Mouse (Mus musculus): ENCODE results near the gene Mycn.
A peak's percentile ranks its signal among the peaks of the same experiment; 100 is the strongest.

Mycn gene

DNA sequence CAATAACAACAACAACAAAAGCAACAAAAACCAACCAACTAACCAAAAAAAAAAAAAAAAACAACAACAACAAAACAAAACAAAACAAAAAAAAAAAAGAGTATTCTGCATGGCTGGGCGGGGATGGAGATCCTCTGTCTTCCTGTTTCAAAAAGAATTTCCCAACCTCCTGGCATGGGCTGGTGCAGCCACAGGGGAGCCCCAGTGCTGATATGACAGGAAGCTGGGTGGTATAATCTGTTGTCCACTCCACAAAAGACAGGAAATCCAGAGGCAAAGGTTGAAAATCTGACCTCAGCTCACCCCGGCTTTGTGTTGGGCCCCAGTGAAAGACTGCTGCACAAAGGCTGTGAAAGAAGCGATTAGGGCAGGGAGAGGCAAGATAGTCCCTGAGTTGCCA, 17.3 kb downstream of the Mycn start:
- no peak for DNase-seq (ENCODE audit: low spot score)

DNA sequence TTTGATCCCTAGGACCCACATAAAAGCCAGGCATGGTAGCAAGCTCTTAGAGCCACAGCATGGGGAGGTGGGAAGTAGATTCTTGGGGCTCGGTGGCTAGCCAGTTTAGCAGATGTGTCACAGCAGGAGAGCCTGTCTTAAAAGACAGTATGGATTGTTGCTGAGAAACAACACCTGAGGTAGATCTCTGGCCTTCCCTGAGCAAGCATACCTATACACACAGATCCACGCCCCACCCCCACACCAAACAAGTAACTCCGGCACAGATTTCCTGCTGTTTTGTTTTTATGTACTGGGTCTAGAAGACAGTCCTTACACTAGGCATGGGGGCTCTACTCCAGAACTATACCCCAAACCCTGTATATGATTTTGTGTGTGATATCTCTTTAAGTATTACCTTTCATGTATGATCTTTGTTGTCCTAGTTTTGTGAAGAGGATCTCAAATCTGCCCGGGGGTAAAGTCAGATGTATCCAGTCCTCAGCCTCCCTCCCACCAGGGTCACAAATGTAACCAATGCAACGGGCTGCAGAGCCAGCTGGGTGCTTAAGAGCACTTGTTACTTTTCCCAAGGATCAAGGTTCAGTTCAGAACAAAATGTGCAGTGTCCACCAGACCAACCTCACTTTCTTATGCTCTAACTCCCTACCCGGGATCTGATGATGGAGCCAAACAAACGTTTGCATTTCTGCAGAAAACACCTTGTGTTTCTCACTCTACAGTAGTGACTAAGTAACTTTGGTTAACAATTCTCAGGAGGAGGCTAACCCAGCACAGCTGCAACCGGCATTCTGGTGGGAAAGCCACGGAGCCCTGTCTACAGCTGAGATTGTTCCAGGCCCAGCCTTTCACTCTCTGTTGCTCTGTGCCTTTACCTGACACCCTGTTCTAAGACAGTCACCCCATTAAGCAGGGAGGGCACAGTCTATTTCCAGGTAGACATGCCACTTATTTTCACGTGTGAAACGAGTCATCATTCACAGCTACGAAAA, 21.3 kb downstream of the Mycn start:
- no peak for DNase-seq (ENCODE audit: low spot score)

DNA sequence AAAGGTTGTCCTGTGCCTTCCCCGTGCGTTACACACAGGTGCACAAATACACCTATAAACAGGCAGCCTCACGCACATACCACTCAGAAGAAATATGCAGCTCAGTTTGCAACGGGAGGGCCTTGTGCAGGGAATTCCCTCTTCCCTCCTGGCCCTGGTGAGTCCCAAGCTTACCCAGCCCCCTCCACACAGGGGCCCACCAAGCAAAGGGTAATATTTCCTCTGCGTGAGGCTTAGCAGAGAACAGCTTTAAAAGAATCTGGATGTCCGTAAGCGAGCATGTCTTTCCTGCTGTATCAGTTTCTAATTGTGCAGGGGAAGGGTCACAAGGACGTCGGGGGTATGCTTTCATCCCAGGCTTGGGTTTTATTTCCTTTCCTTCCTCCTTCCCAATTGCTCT, 25.4 kb downstream of the Mycn start:
- no peak for DNase-seq (ENCODE audit: low spot score)

DNA sequence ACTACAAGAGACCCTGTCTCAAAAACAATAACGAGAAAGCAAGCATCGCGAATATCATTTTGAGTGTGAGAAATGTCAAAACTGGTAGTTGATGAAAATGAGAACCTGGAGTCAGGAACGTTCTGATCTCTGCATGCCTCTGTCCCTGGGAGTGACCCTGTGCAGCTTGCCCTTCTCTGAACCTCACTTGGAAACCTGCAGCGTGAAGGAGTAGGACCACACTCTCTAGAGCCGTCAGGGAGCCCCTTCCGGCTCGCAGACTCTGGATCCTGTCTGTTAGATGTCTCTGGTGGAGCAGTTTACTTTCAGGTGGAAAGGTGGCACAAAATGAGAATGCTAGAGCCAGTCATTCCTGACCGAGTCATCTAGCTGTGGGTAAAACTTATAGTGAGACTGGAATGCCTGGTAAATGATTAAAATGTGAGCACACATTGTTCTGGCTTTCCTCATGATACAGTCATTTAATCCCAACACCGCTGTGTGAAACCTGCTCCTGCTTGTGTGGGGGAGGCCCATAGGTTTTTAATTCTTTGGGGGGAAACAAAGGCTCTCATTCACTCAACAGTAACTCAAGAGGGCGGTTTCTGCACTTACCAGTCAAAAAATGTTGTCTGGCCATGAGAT, 31.2 kb downstream of the Mycn start:
- DNase-seq (ENCODE audit: low spot score), result no peak

- no peak for DNase-seq (ENCODE audit: low spot score)
Observed at GRCm38 (mm10) chr12:12909631-12910277, 32.0 kb downstream of the Mycn start.

DNA sequence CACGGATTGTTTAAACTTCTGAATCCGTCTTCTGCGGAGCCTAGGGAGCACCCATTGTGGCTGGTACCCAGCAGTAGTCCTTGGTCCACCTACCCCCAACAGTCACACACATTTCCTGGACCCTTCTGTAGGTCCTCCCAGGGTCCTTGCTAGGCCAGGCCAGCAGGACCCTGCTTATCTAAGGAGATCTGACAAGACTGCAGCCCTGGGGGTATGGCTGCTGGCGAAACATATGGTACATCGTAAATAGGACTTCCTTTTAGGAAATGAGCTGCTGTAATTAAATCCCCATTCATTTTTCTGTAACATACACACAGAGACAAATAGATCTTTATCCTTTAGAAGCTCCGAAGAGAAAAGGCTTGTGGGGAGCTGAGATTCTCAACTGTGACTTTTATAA, 34.9 kb downstream of the Mycn start:
- DNase-seq (ENCODE audit: low spot score), result no peak

GRCm38 (mm10) chr12:12906321-12906720, 35.4 kb downstream of the Mycn start:
- no peak for DNase-seq (ENCODE audit: low spot score)

DNA sequence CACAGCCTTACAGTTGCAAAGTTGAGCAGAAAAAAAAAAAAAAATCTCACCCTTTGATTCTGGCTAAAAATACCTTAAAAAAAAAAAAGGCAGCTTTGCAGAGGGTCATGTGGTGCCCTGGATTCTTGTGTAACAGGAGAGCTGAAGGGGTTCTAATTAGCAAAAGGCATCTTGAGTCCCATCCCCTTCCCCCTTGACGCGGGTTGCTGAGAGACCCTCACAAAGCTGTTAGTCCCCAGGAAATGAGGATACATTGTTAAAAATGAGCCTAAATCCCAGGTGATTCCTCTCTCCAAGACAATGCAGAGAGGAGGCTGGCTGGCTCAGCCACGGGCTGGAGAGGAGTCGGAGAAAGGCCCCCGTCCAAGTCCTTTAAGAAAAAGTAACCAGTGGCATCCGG, 36.6 kb downstream of the Mycn start:
- DNase-seq (ENCODE audit: low spot score), result no peak

DNA sequence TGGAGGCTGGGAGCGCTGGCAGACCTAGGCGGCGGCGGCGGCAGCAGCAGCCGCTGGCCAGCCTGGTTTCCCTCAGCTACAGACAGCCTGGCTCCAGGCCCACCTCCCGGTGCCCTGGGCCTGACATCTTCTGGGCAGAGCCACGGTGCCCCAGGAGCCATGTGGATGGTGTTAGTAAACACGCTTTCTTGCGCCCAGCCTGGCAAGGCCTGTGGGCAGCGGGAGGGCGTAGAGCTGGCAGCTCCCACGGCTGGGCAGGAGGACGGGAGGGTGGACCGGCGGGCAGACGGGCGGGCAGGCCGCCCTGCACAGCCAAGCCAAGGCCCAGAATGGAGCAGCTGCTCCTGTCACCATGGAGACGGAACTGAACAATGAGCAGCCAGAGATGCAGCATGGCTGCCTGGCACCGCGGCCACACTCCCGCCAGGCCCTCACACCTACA, 37.2 kb downstream of the Mycn start:
- DNase-seq (ENCODE audit: low spot score), result peak; percentile 80

GRCm38 (mm10) chr12:12904086-12904485, 37.6 kb downstream of the Mycn start:
- no peak for DNase-seq (ENCODE audit: low spot score)

- DNase-seq (ENCODE audit: low spot score), result no peak
Observed at GRCm38 (mm10) chr12:12902403-12902802, 39.3 kb downstream of the Mycn start.

DNA sequence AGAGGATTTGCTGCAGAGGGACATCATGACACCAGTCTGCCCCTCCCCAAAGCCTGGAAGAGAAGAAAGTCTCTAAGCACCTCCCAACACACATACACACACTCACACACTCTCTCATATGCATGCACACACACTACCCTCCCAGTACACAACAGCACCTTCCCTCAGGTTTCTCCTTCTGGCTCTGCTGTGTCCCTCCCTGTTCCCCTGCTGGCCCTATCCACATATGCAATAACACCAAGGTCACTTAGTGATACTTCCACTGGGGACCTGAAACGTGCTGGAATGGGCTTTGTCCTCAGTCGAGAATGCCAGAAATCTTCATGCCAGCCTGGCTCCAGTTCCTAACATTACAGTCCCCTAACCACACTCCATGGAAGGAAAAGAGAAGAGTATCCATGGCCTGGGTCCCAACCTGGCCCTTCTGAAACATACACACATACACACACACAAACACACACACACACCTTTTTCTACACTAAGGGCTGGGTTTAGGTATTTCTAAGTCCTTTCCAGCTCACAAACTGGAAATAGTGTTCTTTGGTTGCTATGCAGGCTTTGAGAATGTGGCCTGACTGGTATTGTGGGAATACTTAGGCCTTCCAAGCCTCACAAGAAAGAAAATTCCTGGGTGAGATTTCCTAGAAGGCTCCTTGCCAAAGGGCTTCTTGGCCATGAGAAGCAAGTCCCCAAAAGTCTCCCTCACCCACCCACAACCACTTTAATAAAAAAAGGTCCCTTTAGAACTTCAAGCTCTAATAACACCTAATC, 43.2 kb downstream of the Mycn start:
- DNase-seq (ENCODE audit: low spot score), result no peak

- no peak for DNase-seq (ENCODE audit: low spot score)
Observed at GRCm38 (mm10) chr12:12893986-12894385, 47.7 kb downstream of the Mycn start.

GRCm38 (mm10) chr12:12886191-12886889, 55.4 kb downstream of the Mycn start:
- no peak for DNase-seq (ENCODE audit: low spot score)

All from left cerebral cortex, adult 11 months (tissue).